Mouse (Mus musculus): Measurements from ENCODE around the gene Zc3h18. TPM values are rescaled to one million over a fixed set of nuclear protein-coding genes. Genes with fewer than 3 reads are reported as not detected.

Gene Zc3h18
- total RNA-seq, 2 experiments from 2014 or later = 36.0 to 39.4 TPM

- DNase-seq (ENCODE audit: low spot score in 2 of 2) = no peak
- intact Hi-C loops (cut with DNase I) = loop anchor here (2.0 kb wide), 1 partner anchor 99 kb away; no protein-coding TSS in a partner anchor
Observed at GRCm38 (mm10) chr8:122371706-122372105, 4.7 kb upstream of the Zc3h18 start.

GRCm38 (mm10) chr8:122375320-122375719 is 1.1 kb upstream of the Zc3h18 start:
- peak in 1 of 2 experiments; percentile 37 for DNase-seq (ENCODE audit: low spot score in 2 of 2)
- intact Hi-C loops (cut with DNase I) = loop anchor here (5.0 kb wide), 1 partner anchor 102 kb away; the partner anchor contains the start of genes Ctu2 and Rnf166

GRCm38 (mm10) chr8:122375751-122376364 is 551 bp upstream of the Zc3h18 start:
- no peak for DNase-seq (ENCODE audit: low spot score in 2 of 2)
- intact Hi-C loops (cut with DNase I) = loop anchor here (5.0 kb wide), 1 partner anchor 101 kb away; the partner anchor contains the start of genes Ctu2 and Rnf166

- DNase-seq (ENCODE audit: low spot score in 2 of 2) = no peak
- intact Hi-C loops (cut with DNase I) = no loop called here
Observed at GRCm38 (mm10) chr8:122383039-122383438, 6.6 kb downstream of the Zc3h18 start.

- DNase-seq (ENCODE audit: low spot score in 2 of 2) = peak in 1 of 2 experiments; percentile 30
- intact Hi-C loops (cut with DNase I) = no loop called here
Observed at GRCm38 (mm10) chr8:122389357-122389756, 12.9 kb downstream of the Zc3h18 start.

GRCm38 (mm10) chr8:122390758-122391157 is 14.3 kb downstream of the Zc3h18 start:
- no peak for DNase-seq (ENCODE audit: low spot score in 2 of 2)
- intact Hi-C loops (cut with DNase I) = no loop called here

GRCm38 (mm10) chr8:122393717-122394116 is 17.3 kb downstream of the Zc3h18 start:
- DNase-seq (ENCODE audit: low spot score in 2 of 2) = no peak
- intact Hi-C loops (cut with DNase I) = no loop called here

GRCm38 (mm10) chr8:122395291-122395690 is 18.9 kb downstream of the Zc3h18 start:
- no peak for DNase-seq (ENCODE audit: low spot score in 2 of 2)
- intact Hi-C loops (cut with DNase I) = no loop called here

- intact Hi-C loops (cut with DNase I) = no loop called here
- DNase-seq (ENCODE audit: low spot score in 2 of 2) = no peak
Observed at GRCm38 (mm10) chr8:122398186-122398585, 21.8 kb downstream of the Zc3h18 start.

GRCm38 (mm10) chr8:122405146-122405805 is 28.9 kb downstream of the Zc3h18 start:
- intact Hi-C loops (cut with DNase I) = no loop called here
- DNase-seq (ENCODE audit: low spot score in 2 of 2) = no peak

- no peak for DNase-seq (ENCODE audit: low spot score in 2 of 2)
- intact Hi-C loops (cut with DNase I) = no loop called here
Observed at GRCm38 (mm10) chr8:122407678-122408077, 31.3 kb downstream of the Zc3h18 start.

GRCm38 (mm10) chr8:122414311-122414710 is 37.9 kb downstream of the Zc3h18 start:
- intact Hi-C loops (cut with DNase I) = no loop called here
- no peak for DNase-seq (ENCODE audit: low spot score in 2 of 2)

GRCm38 (mm10) chr8:122415554-122415953 is 39.1 kb downstream of the Zc3h18 start:
- no peak for DNase-seq (ENCODE audit: low spot score in 2 of 2)
- intact Hi-C loops (cut with DNase I) = no loop called here

GRCm38 (mm10) chr8:122419881-122420555 is 43.6 kb downstream of the Zc3h18 start:
- peak; percentile 37 to 85 for DNase-seq (ENCODE audit: low spot score in 2 of 2)
- intact Hi-C loops (cut with DNase I) = no loop called here

- no peak for DNase-seq (ENCODE audit: low spot score in 2 of 2)
- intact Hi-C loops (cut with DNase I) = no loop called here
Observed at GRCm38 (mm10) chr8:122421376-122422070, 45.1 kb downstream of the Zc3h18 start, which contains the start of gene Il17c. Il17c (plus strand) TSS chr8:122422020.

GRCm38 (mm10) chr8:122423217-122423616 is 46.8 kb downstream of the Zc3h18 start:
- no peak for DNase-seq (ENCODE audit: low spot score in 2 of 2)
- intact Hi-C loops (cut with DNase I) = no loop called here

GRCm38 (mm10) chr8:122423659-122424058 is 47.2 kb downstream of the Zc3h18 start:
- intact Hi-C loops (cut with DNase I) = no loop called here
- DNase-seq (ENCODE audit: low spot score in 2 of 2) = no peak

- intact Hi-C loops (cut with DNase I) = no loop called here
- no peak for DNase-seq (ENCODE audit: low spot score in 2 of 2)
Observed at GRCm38 (mm10) chr8:122426145-122426544, 49.7 kb downstream of the Zc3h18 start.

GRCm38 (mm10) chr8:122427607-122428006 is 51.2 kb downstream of the Zc3h18 start:
- intact Hi-C loops (cut with DNase I) = no loop called here
- DNase-seq (ENCODE audit: low spot score in 2 of 2) = no peak

GRCm38 (mm10) chr8:122428163-122428562 is 51.8 kb downstream of the Zc3h18 start:
- no peak for DNase-seq (ENCODE audit: low spot score in 2 of 2)
- intact Hi-C loops (cut with DNase I) = no loop called here
